Mouse (Mus musculus): ENCODE data around the gene E2f8. TPM values are rescaled to one million over a fixed set of nuclear protein-coding genes. Genes with fewer than 3 reads are reported as not detected.

Gene E2f8
- polyA plus RNA-seq, 1 experiment from 2014 or later = 29.1 TPM

GRCm38 (mm10) chr7:48914630-48915506 lies 33.5 kb upstream of the E2f8 start:
- Histone ChIP-seq H3K27ac (ENCODE audit: low read depth, low read length) (no peak overlapping the region), H3K4me3 (ENCODE audit: low read depth, low read length) (no peak overlapping the region), H3K4me2 (ENCODE audit: low read depth, low read length, severe bottlenecking) (no peak overlapping the region), H3K9ac (ENCODE audit: low read length) (no peak overlapping the region), H3K27me3 (ENCODE audit: control insufficient read depth, insufficient read depth, low read length) (peaks cover 22% of the 10 kb centered on the region), H3K4me1 (replicated peaks; ENCODE audit: control insufficient read depth, insufficient read depth, low read length) (peaks cover 7% of the 10 kb centered on the region), H3K36me3 (ENCODE audit: control insufficient read depth, insufficient read depth, low read length) (no peaks in the 10 kb centered on the region), H3K9me3 (ENCODE audit: control insufficient read depth, low read length) (no peaks in the 10 kb centered on the region)
- ATAC-seq (replicated peaks; ENCODE audit: low FRiP score) = peak; percentile 49; the same call in 1 of the 2 replicates
- WGBS = 36% methylated on average over 12 of the region's 12 CpGs
- DNase-seq (ENCODE audit: low spot score) = no peak

- H3K27ac ChIP-seq (ENCODE audit: low read depth, low read length) = no peak overlapping the region
- ATAC-seq (replicated peaks; ENCODE audit: low FRiP score) (no peak), DNase-seq (ENCODE audit: low spot score) (no peak)
- H3K27me3 ChIP-seq (ENCODE audit: control insufficient read depth, insufficient read depth, low read length) = peaks cover 2% of the 10 kb centered on the region; the same call in 1 of the 2 replicates
- H3K9ac ChIP-seq (ENCODE audit: low read length) = no peak overlapping the region
- H3K36me3 ChIP-seq (ENCODE audit: control insufficient read depth, insufficient read depth, low read length) = no peaks in the 10 kb centered on the region
- no peaks in the 10 kb centered on the region; the same call in none of the 2 replicates for H3K4me1 ChIP-seq (replicated peaks; ENCODE audit: control insufficient read depth, insufficient read depth, low read length)
- H3K4me3 ChIP-seq (ENCODE audit: low read depth, low read length) = no peak overlapping the region
- H3K9me3 ChIP-seq (ENCODE audit: control insufficient read depth, low read length) = no peaks in the 10 kb centered on the region
- no peak overlapping the region for H3K4me2 ChIP-seq (ENCODE audit: low read depth, low read length, severe bottlenecking)
Measured at GRCm38 (mm10) chr7:48911146-48911545, 29.8 kb upstream of the E2f8 start.

- no peak for ATAC-seq (replicated peaks; ENCODE audit: low FRiP score)
- H3K27me3 ChIP-seq (ENCODE audit: control insufficient read depth, insufficient read depth, low read length) = no peaks in the 10 kb centered on the region
- 52% methylated on average over 6 of the region's 6 CpGs for WGBS
- no peak for DNase-seq (ENCODE audit: low spot score)
- H3K9me3 ChIP-seq (ENCODE audit: control insufficient read depth, low read length) = no peaks in the 10 kb centered on the region
- no peak overlapping the region for H3K4me2 ChIP-seq (ENCODE audit: low read depth, low read length, severe bottlenecking)
- H3K27ac ChIP-seq (ENCODE audit: low read depth, low read length) = no peak overlapping the region
- no peaks in the 10 kb centered on the region; the same call in none of the 2 replicates for H3K4me1 ChIP-seq (replicated peaks; ENCODE audit: control insufficient read depth, insufficient read depth, low read length)
- no peaks in the 10 kb centered on the region for H3K36me3 ChIP-seq (ENCODE audit: control insufficient read depth, insufficient read depth, low read length)
- no peak overlapping the region for H3K9ac ChIP-seq (ENCODE audit: low read length)
- H3K4me3 ChIP-seq (ENCODE audit: low read depth, low read length) = no peak overlapping the region
Measured at GRCm38 (mm10) chr7:48910282-48910681, 28.9 kb upstream of the E2f8 start.

GRCm38 (mm10) chr7:48909342-48909671 lies 27.9 kb upstream of the E2f8 start:
- ATAC-seq (replicated peaks; ENCODE audit: low FRiP score) (no peak), DNase-seq (ENCODE audit: low spot score) (no peak)
- H3K4me3 ChIP-seq (ENCODE audit: low read depth, low read length) = no peak overlapping the region
- no peak overlapping the region for H3K4me2 ChIP-seq (ENCODE audit: low read depth, low read length, severe bottlenecking)
- H3K9ac ChIP-seq (ENCODE audit: low read length) = no peak overlapping the region
- H3K36me3 ChIP-seq (ENCODE audit: control insufficient read depth, insufficient read depth, low read length) = no peaks in the 10 kb centered on the region
- no peaks in the 10 kb centered on the region for H3K9me3 ChIP-seq (ENCODE audit: control insufficient read depth, low read length)
- H3K4me1 ChIP-seq (replicated peaks; ENCODE audit: control insufficient read depth, insufficient read depth, low read length) = no peaks in the 10 kb centered on the region; the same call in 1 of the 2 replicates
- no peaks in the 10 kb centered on the region; the same call in 1 of the 2 replicates for H3K27me3 ChIP-seq (ENCODE audit: control insufficient read depth, insufficient read depth, low read length)
- 63% methylated on average over 4 of the region's 4 CpGs for WGBS
- H3K27ac ChIP-seq (ENCODE audit: low read depth, low read length) = no peak overlapping the region

- no peaks in the 10 kb centered on the region for H3K9me3 ChIP-seq (ENCODE audit: control insufficient read depth, low read length)
- no peaks in the 10 kb centered on the region; the same call in 1 of the 2 replicates for H3K27me3 ChIP-seq (ENCODE audit: control insufficient read depth, insufficient read depth, low read length)
- no peaks in the 10 kb centered on the region; the same call in 1 of the 2 replicates for H3K4me1 ChIP-seq (replicated peaks; ENCODE audit: control insufficient read depth, insufficient read depth, low read length)
- H3K4me3 ChIP-seq (ENCODE audit: low read depth, low read length) = no peak within 1 kb of the TSS
- ATAC-seq (replicated peaks; ENCODE audit: low FRiP score) (no peak), DNase-seq (ENCODE audit: low spot score) (no peak)
- no peak within 1 kb of the TSS for H3K27ac ChIP-seq (ENCODE audit: low read depth, low read length)
- WGBS = 80% methylated on average over 8 of the region's 8 CpGs
- H3K36me3 ChIP-seq (ENCODE audit: control insufficient read depth, insufficient read depth, low read length) = no peaks in the 10 kb centered on the region
- no peak within 1 kb of the TSS for H3K9ac ChIP-seq (ENCODE audit: low read length)
- no peak within 1 kb of the TSS for H3K4me2 ChIP-seq (ENCODE audit: low read depth, low read length, severe bottlenecking)
Measured at GRCm38 (mm10) chr7:48908521-48909341, 27.3 kb upstream of the E2f8 start, which contains the start of gene Nav2. Gene Nav2 (plus strand): TSS chr7:48908716.

- Histone ChIP-seq H3K27ac (ENCODE audit: low read depth, low read length) (no peak overlapping the region), H3K4me1 (replicated peaks; ENCODE audit: control insufficient read depth, insufficient read depth, low read length) (peaks cover 10% of the 10 kb centered on the region), H3K36me3 (ENCODE audit: control insufficient read depth, insufficient read depth, low read length) (no peaks in the 10 kb centered on the region), H3K4me3 (ENCODE audit: low read depth, low read length) (no peak overlapping the region), H3K4me2 (ENCODE audit: low read depth, low read length, severe bottlenecking) (no peak overlapping the region), H3K9ac (ENCODE audit: low read length) (no peak overlapping the region), H3K27me3 (ENCODE audit: control insufficient read depth, insufficient read depth, low read length) (peaks cover 8% of the 10 kb centered on the region; the same call in 1 of the 2 replicates), H3K9me3 (ENCODE audit: control insufficient read depth, low read length) (no peaks in the 10 kb centered on the region)
- DNase-seq (ENCODE audit: low spot score) = no peak
- ATAC-seq (replicated peaks; ENCODE audit: low FRiP score) = peak; percentile 67
- 13% methylated on average over 2 of the region's 2 CpGs for WGBS
Measured at GRCm38 (mm10) chr7:48902454-48902853, 21.1 kb upstream of the E2f8 start.

GRCm38 (mm10) chr7:48900408-48901167 lies 19.2 kb upstream of the E2f8 start:
- Histone ChIP-seq H3K27ac (ENCODE audit: low read depth, low read length) (no peak overlapping the region), H3K4me1 (replicated peaks; ENCODE audit: control insufficient read depth, insufficient read depth, low read length) (peaks cover 16% of the 10 kb centered on the region), H3K4me2 (ENCODE audit: low read depth, low read length, severe bottlenecking) (no peak overlapping the region), H3K9me3 (ENCODE audit: control insufficient read depth, low read length) (no peaks in the 10 kb centered on the region), H3K4me3 (ENCODE audit: low read depth, low read length) (no peak overlapping the region), H3K27me3 (ENCODE audit: control insufficient read depth, insufficient read depth, low read length) (peaks cover 9% of the 10 kb centered on the region; the same call in 1 of the 2 replicates), H3K9ac (ENCODE audit: low read length) (no peak overlapping the region), H3K36me3 (ENCODE audit: control insufficient read depth, insufficient read depth, low read length) (no peaks in the 10 kb centered on the region)
- ATAC-seq (replicated peaks; ENCODE audit: low FRiP score) (no peak), DNase-seq (ENCODE audit: low spot score) (no peak)
- WGBS = 78% methylated on average over 8 of the region's 8 CpGs

GRCm38 (mm10) chr7:48898416-48898815 lies 17.0 kb upstream of the E2f8 start:
- H3K27me3 ChIP-seq (ENCODE audit: control insufficient read depth, insufficient read depth, low read length) = peaks cover 11% of the 10 kb centered on the region; the same call in 1 of the 2 replicates
- no peak overlapping the region for H3K4me2 ChIP-seq (ENCODE audit: low read depth, low read length, severe bottlenecking)
- ATAC-seq (replicated peaks; ENCODE audit: low FRiP score) = no peak
- H3K27ac ChIP-seq (ENCODE audit: low read depth, low read length) = no peak overlapping the region
- 72% methylated on average over 9 of the region's 9 CpGs for WGBS
- H3K9me3 ChIP-seq (ENCODE audit: control insufficient read depth, low read length) = no peaks in the 10 kb centered on the region
- no peaks in the 10 kb centered on the region for H3K36me3 ChIP-seq (ENCODE audit: control insufficient read depth, insufficient read depth, low read length)
- H3K4me3 ChIP-seq (ENCODE audit: low read depth, low read length) = no peak overlapping the region
- DNase-seq (ENCODE audit: low spot score) = no peak
- peaks cover 16% of the 10 kb centered on the region for H3K4me1 ChIP-seq (replicated peaks; ENCODE audit: control insufficient read depth, insufficient read depth, low read length)
- H3K9ac ChIP-seq (ENCODE audit: low read length) = no peak overlapping the region

All from forebrain, embryonic 11.5 days (tissue).